Mouse (Mus musculus) lung, embryonic 15.5 days (tissue): Measurements from ENCODE around the gene Zfp69. TPM values are rescaled to one million over a fixed set of nuclear protein-coding genes. Genes with fewer than 3 reads are reported as not detected.

ENCODE experiments used
- ATAC-seq: fragments of 200-750 bp; cut with Nextera tagmentation; 2 replicates; pipeline ENCODE4 v1.8.0; 2017; ENCODE audit warnings: moderate number of reproducible peaks, borderline replicate concordance; ENCODE audit not compliant: low FRiP score, low TSS enrichment; ENCODE audit errors: extremely low read depth
- H3K27ac ChIP-seq: fragments of 300-500 bp; sonication (generic); 2 replicates; pipeline ENCODE4 v1.5.1; 2015; ENCODE audit warnings: moderate library complexity, mild to moderate bottlenecking, inconsistent platforms
- H3K27me3 ChIP-seq: fragments of 300-500 bp; sonication (generic); 2 replicates; pipeline ENCODE4 v1.6.1; 2015; ENCODE audit warnings: inconsistent platforms
- H3K36me3 ChIP-seq: fragments of 300-500 bp; sonication (generic); 2 replicates; pipeline ENCODE4 v1.6.1; 2015; ENCODE audit warnings: inconsistent platforms
- H3K4me1 ChIP-seq: fragments of 300-500 bp; sonication (generic); 2 replicates; pipeline ENCODE4 v1.6.1; 2015; ENCODE audit warnings: inconsistent platforms
- H3K4me2 ChIP-seq: fragments of 300-500 bp; sonication (generic); 2 replicates; pipeline ENCODE4 v1.6.1; 2015; ENCODE audit warnings: inconsistent platforms, mild to moderate bottlenecking, moderate library complexity
- H3K4me3 ChIP-seq: fragments of 300-500 bp; sonication (generic); 2 replicates; pipeline ENCODE4 v1.5.1; 2015; ENCODE audit warnings: mild to moderate bottlenecking, inconsistent platforms
- H3K9ac ChIP-seq: fragments of 300-500 bp; sonication (generic); 2 replicates; pipeline ENCODE4 v1.6.1; 2015; ENCODE audit warnings: inconsistent platforms
- H3K9me3 ChIP-seq: fragments of 300-500 bp; sonication (generic); 2 replicates; pipeline ENCODE4 v1.6.1; 2016; ENCODE audit warnings: inconsistent platforms
- whole genome bisulfite sequencing: fragments of 180-500 bp; shearing (Covaris S2); methylation state at CpG from one replicate; pipeline ENCODE4 v1.1.7; 2015; 5-methylcytosine and 5-hydroxymethylcytosine counted together
- polyA plus RNA-seq: library from polyadenylated mRNA; unstranded; fragments of >200 nt; fragmentation: Nextera tagmentation; extraction: Ambion mirVana; gene quantifications from 2 replicates; pipeline ENCODE4 v1.2.1, GENCODE M21; 2015

Gene Zfp69
- polyA plus RNA-seq, 1 experiment from 2014 or later: 10.0 TPM

DNA sequence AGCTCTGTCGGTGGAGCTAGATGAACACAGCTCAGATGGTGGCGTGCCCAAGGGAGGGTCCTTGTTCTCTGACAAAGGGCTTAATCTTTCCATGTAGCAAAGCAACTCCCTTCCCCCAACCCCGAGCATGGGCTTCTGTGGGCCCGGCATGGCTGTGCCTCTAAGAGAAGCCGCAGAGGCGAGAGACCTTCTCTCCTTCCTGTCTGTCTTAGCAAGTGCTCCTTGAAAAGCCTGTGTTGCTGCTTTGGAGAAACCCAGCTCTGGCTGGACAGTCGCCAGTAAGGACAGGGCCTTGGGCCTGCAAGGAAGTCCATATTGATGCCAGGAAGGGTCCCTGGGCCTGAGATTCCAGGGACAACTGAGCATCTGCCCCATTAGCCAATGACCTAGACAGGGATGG lies 56.3 kb downstream of the Zfp69 start:
- ATAC-seq: no peak
- Histone ChIP-seq H3K9ac (no peak overlapping the region), H3K27ac (no peak overlapping the region), H3K9me3 (no peaks in the 10 kb centered on the region), H3K4me1 (0 out of 2 replicates have a peak, but pooled peaks cover 3% of the 10 kb centered on the region), H3K27me3 (no peaks in the 10 kb centered on the region), H3K36me3 (no peaks in the 10 kb centered on the region), H3K4me3 (no peak overlapping the region), H3K4me2 (no peak overlapping the region)
- 66% methylated on average over 7 of the region's 7 CpGs for WGBS

DNA sequence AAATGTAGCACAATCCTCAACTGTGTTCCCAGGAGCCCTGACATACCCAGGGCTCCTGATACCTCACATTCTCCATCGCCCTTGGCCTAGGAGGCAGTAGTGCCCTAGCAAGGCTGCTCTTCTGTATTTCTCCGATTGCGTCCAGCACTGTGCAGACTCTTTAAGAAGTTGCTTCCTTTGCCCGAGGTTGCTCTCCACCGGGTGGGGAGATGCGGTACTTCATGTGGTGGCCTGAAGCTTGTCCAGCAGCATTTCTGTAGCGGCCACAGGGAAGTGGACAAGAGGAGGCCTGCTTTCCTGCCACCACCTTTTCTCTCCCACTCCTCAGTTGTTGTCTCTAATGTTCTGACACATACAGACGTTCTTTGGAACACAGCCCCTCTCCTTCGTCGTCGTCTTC lies 56.9 kb downstream of the Zfp69 start:
- WGBS: 57% methylated on average over 11 of the region's 11 CpGs
- no peak overlapping the region for H3K4me3 ChIP-seq
- H3K4me1 ChIP-seq: 0 out of 2 replicates have a peak, but pooled peaks cover 3% of the 10 kb centered on the region
- H3K4me2 ChIP-seq: no peak overlapping the region
- no peaks in the 10 kb centered on the region for H3K36me3 ChIP-seq
- no peak overlapping the region for H3K27ac ChIP-seq
- no peak overlapping the region for H3K9ac ChIP-seq
- no peaks in the 10 kb centered on the region for H3K9me3 ChIP-seq
- ATAC-seq: no peak
- H3K27me3 ChIP-seq: no peaks in the 10 kb centered on the region

DNA sequence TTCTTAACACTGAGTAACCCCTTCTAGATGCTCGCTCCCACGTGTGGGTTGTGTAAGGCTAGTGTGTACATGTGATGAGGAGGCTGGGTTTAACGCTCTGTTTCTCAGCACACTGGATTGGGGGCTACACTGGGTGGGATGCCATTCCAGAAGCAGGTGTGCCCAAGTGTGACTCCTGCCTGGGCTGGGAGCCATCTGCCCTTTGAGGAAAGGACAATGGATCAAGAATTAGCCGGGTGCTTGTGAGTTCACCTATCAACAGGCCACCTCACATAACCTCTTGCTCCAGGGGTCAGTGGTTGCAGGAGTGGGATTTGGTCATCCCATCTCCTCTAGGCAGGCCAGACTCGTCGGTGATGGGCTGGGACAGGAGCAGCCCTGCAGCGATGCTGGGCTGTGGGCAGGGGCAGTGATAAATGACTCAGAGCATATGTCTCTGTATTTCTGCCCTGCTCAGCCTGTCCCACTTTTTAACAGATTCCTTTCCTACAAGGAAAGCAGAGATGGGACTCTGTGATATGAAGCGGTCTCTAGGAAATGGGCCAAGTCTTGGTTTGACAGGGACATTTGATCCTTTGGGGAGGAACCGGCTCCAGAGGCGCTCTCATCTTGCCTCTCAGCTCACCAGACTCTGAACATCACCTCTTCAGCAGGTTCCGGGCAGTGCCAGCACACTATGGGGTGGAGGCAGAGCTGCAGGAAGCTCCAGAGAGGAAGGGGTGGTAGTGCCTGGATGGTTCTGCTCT lies 57.7 kb downstream of the Zfp69 start:
- Histone ChIP-seq H3K9me3 (no peaks in the 10 kb centered on the region), H3K4me2 (no peak overlapping the region), H3K27ac (no peak overlapping the region), H3K4me1 (0 out of 2 replicates have a peak, but pooled peaks cover 3% of the 10 kb centered on the region), H3K36me3 (no peaks in the 10 kb centered on the region), H3K27me3 (no peaks in the 10 kb centered on the region), H3K4me3 (no peak overlapping the region), H3K9ac (no peak overlapping the region)
- no peak for ATAC-seq
- 47% methylated on average over 11 of the region's 11 CpGs for WGBS

DNA sequence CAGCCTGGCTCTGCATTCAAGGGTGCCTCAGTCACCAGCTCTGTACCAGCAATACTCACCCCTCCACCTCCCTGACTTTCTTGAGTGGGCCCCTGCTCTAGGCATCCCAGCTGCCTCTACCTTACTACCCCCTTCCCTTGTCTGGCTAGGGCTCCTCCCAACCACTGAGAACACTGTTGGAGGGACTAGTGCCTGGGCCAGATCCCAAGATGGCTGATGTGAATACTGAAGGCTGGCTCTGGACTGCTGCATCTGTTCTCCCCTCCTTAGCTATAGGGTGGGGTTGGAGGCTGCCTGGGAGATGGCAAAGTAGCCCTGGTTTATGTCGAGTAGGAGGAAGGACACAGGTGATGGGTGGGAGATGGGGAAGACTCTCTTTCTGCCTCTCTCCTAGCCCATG lies 59.0 kb downstream of the Zfp69 start:
- H3K27ac ChIP-seq: no peak overlapping the region
- 0 out of 2 replicates have a peak, but pooled peaks cover 3% of the 10 kb centered on the region for H3K4me1 ChIP-seq
- H3K9me3 ChIP-seq: no peaks in the 10 kb centered on the region
- WGBS: 33% methylated on average over 1 of the region's 1 CpGs
- no peak overlapping the region for H3K9ac ChIP-seq
- H3K27me3 ChIP-seq: no peaks in the 10 kb centered on the region
- ATAC-seq: no peak
- H3K4me3 ChIP-seq: no peak overlapping the region
- no peak overlapping the region for H3K4me2 ChIP-seq
- H3K36me3 ChIP-seq: no peaks in the 10 kb centered on the region

DNA sequence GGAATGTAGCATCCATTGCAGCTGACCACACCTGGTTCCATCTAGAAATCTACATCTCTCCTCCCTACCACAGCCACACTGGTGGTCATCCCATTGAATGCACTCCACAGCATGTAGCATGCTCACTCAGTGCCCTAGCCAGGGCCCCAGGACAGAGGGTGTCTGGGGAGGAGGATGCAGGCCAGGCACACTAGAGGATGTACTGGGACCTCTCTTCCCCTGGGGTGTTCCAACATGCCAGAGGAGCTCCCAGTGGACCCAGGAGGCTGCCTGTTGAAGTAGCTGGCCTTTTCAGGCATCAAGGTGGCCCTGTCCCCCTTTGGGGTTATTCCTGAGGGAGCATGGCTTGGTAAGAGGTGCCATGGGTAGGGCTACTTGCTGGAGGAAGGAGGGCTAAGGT lies 59.5 kb downstream of the Zfp69 start:
- Histone ChIP-seq H3K4me2 (no peak overlapping the region), H3K4me1 (0 out of 2 replicates have a peak, but pooled peaks cover 3% of the 10 kb centered on the region), H3K36me3 (no peaks in the 10 kb centered on the region), H3K27me3 (no peaks in the 10 kb centered on the region), H3K4me3 (no peak overlapping the region), H3K9me3 (no peaks in the 10 kb centered on the region), H3K27ac (no peak overlapping the region), H3K9ac (no peak overlapping the region)
- ATAC-seq: no peak

DNA sequence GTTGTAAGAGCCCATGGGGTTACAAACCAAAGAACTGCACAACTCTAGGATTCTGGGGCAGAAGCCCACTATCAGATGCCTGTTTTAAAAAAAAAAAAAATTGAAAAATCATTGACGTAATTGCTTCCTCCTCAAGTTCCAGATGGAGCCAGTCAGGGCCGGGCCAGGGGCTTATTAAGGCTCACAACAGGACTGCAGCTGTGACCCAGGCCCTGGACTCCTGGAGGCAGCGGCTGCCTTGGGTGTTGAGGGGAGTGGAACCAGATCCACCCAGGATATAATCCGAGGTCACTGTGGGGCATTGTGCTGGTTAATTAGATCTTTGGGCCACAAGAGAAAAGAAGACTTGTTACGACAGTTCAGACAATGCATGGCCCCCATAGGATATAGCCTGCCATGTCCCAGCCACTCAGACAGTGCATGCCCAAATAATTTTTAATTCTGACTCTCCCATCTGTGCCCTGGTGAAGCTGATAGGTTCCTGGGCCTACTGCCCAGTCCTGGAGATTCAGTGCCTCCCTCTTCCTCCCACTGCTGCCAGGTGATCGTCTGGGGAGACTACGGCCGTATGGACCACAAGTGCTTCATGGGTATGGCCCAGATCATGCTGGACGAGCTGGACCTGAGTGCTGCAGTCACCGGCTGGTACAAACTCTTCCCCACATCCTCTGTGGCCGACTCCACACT lies 60.6 kb downstream of the Zfp69 start:
- Histone ChIP-seq H3K36me3 (no peaks in the 10 kb centered on the region), H3K27ac (no peak overlapping the region), H3K9ac (no peak overlapping the region), H3K9me3 (no peaks in the 10 kb centered on the region), H3K4me1 (peaks cover 8% of the 10 kb centered on the region), H3K27me3 (no peaks in the 10 kb centered on the region), H3K4me3 (no peak overlapping the region), H3K4me2 (no peak overlapping the region)
- WGBS: 56% methylated on average over 11 of the region's 11 CpGs
- ATAC-seq: no peak

DNA sequence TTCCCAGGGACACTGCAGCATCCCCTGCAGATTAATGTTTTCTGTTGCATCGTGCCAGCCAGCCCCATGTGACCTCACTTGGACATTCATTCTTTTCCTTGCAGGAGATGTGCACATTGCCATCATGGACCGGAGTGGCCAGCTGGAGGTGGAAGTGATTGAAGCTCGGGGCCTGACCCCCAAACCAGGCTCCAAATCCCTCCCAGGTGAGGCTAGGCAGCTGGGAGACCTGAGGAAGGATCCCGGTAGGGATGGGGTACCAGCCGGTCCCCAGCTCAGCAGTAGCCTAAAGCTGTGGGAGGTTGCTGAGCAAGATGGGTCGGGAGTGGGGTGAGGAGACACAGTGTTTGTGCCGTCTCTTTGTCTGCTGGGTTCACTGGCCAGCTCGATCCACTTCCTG lies 62.6 kb downstream of the Zfp69 start:
- Histone ChIP-seq H3K4me2 (no peak overlapping the region), H3K4me1 (peaks cover 17% of the 10 kb centered on the region), H3K9ac (no peak overlapping the region), H3K4me3 (no peak overlapping the region), H3K27ac (no peak overlapping the region), H3K36me3 (no peaks in the 10 kb centered on the region), H3K27me3 (no peaks in the 10 kb centered on the region), H3K9me3 (no peaks in the 10 kb centered on the region)
- WGBS: 47% methylated on average over 8 of the region's 8 CpGs
- no peak for ATAC-seq

DNA sequence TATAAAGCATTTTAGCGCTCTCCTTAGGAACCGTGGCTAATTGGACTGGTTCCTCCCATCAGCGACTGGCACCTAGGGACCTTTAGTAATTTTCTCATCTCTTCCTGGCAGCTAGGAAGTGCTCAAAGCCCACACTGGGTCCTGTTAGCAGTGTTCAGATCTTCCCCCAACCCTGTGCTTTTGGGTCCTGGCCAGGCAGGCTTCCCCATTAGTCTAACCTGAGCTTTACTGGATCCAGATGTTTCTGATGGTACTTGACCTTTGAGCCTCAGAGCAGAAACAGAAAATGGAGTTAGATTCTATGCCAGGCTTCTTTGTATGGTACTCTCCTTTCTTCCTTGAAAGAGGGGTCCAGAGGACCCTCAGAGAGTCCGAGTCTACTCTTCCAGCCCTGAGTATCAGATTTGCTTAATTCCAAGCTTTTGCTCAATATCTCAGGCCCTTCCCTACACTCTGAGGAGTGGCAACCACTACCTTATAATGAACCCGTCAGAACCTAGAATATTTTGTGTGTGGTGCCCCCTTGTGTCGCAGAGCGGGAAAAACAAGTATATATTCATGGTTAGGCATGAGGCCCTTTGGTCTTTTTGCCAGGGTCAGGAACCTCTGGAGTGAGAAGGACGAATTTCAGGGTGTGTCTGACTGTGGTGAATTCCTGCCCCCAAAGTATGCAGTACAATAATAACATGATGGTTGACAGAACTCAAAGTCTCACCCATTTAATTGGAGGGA lies 64.0 kb downstream of the Zfp69 start:
- H3K9me3 ChIP-seq: no peaks in the 10 kb centered on the region
- no peak overlapping the region for H3K4me2 ChIP-seq
- no peak overlapping the region for H3K4me3 ChIP-seq
- 0 out of 2 replicates have a peak, but pooled peaks have one; percentile 25 for ATAC-seq
- no peak overlapping the region for H3K9ac ChIP-seq
- WGBS: 29% methylated on average over 8 of the region's 8 CpGs
- no peaks in the 10 kb centered on the region for H3K27me3 ChIP-seq
- no peak overlapping the region for H3K27ac ChIP-seq
- peaks cover 16% of the 10 kb centered on the region for H3K4me1 ChIP-seq
- no peaks in the 10 kb centered on the region for H3K36me3 ChIP-seq

DNA sequence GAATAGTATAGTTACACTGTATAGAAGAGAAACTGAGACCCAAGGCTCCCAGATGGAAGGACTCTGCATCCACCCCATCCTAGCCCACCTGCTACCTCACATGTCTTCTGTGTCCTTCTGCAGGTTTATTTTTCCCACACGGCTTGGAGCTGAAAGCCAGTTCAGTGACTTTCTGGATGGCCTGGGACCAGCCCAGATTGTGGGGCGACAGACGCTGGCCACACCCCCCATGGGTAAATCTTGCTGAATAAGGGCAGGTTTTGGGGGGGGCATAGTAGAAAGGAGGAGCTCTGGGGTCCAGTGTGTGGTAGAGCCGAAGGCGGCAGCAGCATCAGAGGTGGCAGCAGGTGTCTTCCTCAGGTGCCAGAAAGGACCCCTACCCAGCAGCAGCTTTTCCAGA lies 64.7 kb downstream of the Zfp69 start:
- H3K36me3 ChIP-seq: no peaks in the 10 kb centered on the region
- no peak for ATAC-seq
- no peaks in the 10 kb centered on the region for H3K9me3 ChIP-seq
- H3K4me3 ChIP-seq: no peak overlapping the region
- H3K27ac ChIP-seq: no peak overlapping the region
- 73% methylated on average over 5 of the region's 5 CpGs for WGBS
- H3K4me2 ChIP-seq: no peak overlapping the region
- H3K27me3 ChIP-seq: no peaks in the 10 kb centered on the region
- H3K9ac ChIP-seq: no peak overlapping the region
- peaks cover 16% of the 10 kb centered on the region for H3K4me1 ChIP-seq

DNA sequence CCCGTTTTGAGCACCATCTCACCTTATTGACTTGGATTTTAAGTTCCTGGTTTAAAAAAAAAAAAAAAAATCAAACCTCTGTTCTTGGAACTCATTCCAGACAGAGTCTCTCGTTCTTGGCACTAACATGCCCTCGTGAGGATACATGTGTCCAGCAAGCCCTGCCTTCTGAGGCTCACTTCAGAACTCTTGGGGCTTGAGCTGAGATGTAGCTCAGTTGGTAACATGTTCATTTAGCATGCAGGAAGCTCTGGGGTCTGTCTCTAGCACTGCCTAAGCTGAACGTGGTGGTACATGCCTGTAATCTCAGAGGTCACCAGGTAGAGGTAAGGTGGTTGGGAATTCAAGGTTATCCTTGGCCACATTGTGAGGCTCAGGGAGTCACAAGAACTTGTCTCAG lies 65.4 kb downstream of the Zfp69 start:
- ATAC-seq: no peak
- no peaks in the 10 kb centered on the region for H3K36me3 ChIP-seq
- 10% methylated on average over 4 of the region's 4 CpGs for WGBS
- H3K4me3 ChIP-seq: no peak overlapping the region
- H3K9ac ChIP-seq: no peak overlapping the region
- no peaks in the 10 kb centered on the region for H3K27me3 ChIP-seq
- peaks cover 16% of the 10 kb centered on the region for H3K4me1 ChIP-seq
- no peak overlapping the region for H3K4me2 ChIP-seq
- no peaks in the 10 kb centered on the region for H3K9me3 ChIP-seq
- H3K27ac ChIP-seq: no peak overlapping the region

DNA sequence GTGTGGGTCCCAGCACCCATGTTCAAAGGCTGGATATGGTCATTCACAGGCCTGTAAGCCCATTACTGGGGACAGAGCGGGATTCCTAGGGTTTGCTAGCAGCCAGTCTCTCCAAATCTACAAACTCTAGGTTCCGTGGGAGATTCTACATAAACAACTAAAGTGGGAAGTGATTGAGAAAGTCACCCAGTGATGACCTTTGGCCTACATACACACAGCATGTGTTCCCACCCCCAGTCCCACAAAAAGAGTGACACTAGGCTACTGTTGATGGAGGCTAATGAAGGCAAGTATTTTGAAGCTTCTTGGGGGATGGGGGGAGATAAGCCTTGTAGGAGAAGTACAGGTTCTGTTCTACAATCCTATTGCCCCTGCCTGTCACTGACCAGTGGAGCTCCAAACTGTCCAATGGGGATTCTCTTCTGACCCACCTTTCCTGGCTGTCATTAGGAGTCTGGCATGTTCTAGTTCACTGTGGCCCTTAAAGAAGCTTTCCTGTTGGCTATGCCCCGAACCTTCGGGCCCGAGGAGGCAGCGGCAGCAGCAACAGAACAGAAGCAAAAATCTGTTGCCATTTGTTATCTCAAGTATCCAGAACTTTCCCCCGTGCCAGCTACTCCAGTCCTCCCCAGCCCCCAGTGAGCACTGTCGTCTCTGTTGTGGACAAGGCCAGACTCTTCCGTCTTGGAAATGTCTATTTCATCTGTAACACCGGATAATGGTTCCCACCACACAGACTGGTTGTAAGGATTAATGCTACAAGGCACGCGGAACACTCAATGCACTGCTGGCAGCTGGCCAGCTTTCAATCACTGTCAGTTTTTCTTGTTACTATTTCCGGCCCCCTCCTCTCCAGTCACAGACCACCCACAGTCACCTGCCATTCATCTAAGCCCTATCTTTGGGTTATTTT lies 66.0 kb downstream of the Zfp69 start:
- 11% methylated on average over 13 of the region's 13 CpGs for WGBS
- Histone ChIP-seq H3K27me3 (no peaks in the 10 kb centered on the region), H3K4me3 (no peak overlapping the region), H3K4me2 (0 out of 2 replicates have a peak overlapping the region, but pooled peaks have one; percentile 22), H3K9ac (no peak overlapping the region), H3K27ac (no peak overlapping the region), H3K9me3 (no peaks in the 10 kb centered on the region), H3K4me1 (peaks cover 16% of the 10 kb centered on the region), H3K36me3 (no peaks in the 10 kb centered on the region)
- no peak for ATAC-seq
